Mouse (Mus musculus) kidney, postnatal 10 days (tissue): ENCODE measurements around the gene Cntfr.

ENCODE experiments used
- DNase-seq: peaks from one replicate; pipeline ENCODE4 v3.0.0; 2021; ENCODE audit warnings: mixed read lengths

Gene Cntfr

GRCm38 (mm10) chr4:41609681-41610593, 87.0 kb downstream of the Cntfr start:
- no peak for DNase-seq
